11 mouse cellular contexts compared by ENCODE assay signal in the genomic region with DNA sequence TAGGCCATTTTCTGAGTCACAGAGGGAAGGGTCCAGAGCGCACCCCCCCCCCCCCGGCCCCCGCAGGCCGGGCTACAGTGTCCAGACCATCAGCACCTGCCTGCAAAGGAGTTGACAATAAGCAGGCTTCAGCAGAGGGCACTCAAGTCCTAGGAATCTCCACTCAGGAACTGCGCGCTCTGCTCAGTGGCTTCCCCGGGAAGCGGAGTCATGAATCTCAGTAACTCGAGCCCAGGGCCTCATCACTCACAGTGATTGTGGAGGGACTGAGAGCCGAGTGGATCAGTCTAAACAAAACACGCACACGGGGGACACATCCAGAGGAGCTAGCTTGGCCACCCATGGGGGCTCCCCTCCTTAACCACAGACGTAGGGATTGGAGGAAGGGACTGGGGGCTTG. TPM values are rescaled to one million over a fixed set of nuclear protein-coding genes. Genes with fewer than 3 reads are reported as not detected.
DNase-seq lines count a peak whose midpoint lies in the region; ATAC-seq and TF ChIP-seq lines count a peak whose summit lies in the region.
"Had no signal": no experiment of that assay in that cellular context is flagged by ENCODE, and none has a peak within 500 bp of the region (broad histone marks: within the 10 kb centered on the region; RNA-seq: fewer than 3 reads in every experiment).

No protein-coding gene starts in this region.

- H3K9me3 ChIP-seq in hindbrain, embryonic 16.5 days (ENCODE audit: control insufficient read depth, low read length), result no peaks in the 10 kb centered on the region
- no peaks in the 10 kb centered on the region for H3K9me3 ChIP-seq in stomach, postnatal 0 days (ENCODE audit: control insufficient read depth, low read length)
- H3K9me3 ChIP-seq: intestine, embryonic 15.5 days had no signal

- H3K27ac ChIP-seq in cerebellum, adult 2 months (ENCODE audit: insufficient read depth, low read length), result no peak overlapping the region
- H3K27ac ChIP-seq in hindbrain, embryonic 16.5 days (ENCODE audit: low read depth, low read length), result peak overlapping the region; percentile 64
- H3K27ac ChIP-seq in stomach, postnatal 0 days (replicated peaks), result no peak overlapping the region
- H3K27ac ChIP-seq: intestine, embryonic 15.5 days had no signal

- no peak for TF ChIP-seq POLR2A in cerebellum, adult 2 months (IDR thresholded peaks at IDR 0.05; ENCODE audit: borderline replicate concordance, insufficient read depth, low read length)

- peaks cover 4% of the 10 kb centered on the region; the same call in 1 of the 2 replicates for H3K4me1 ChIP-seq in cerebellum, adult 2 months (ENCODE audit: control insufficient read depth, insufficient read depth, low read length)
- H3K4me1 ChIP-seq in hindbrain, embryonic 16.5 days (ENCODE audit: control insufficient read depth, insufficient read depth, low read depth, low read length), result peaks cover 45% of the 10 kb centered on the region
- 0 out of 2 replicates have a peak, but pooled peaks cover 2% of the 10 kb centered on the region for H3K4me1 ChIP-seq in stomach, postnatal 0 days (replicated peaks; ENCODE audit: control insufficient read depth, insufficient read depth)

- peak overlapping the region; percentile 43; the same call in 1 of the 2 replicates for H3K9ac ChIP-seq in hindbrain, embryonic 16.5 days (ENCODE audit: low read depth, low read length)
- H3K9ac ChIP-seq in stomach, postnatal 0 days (ENCODE audit: low read length), result no peak overlapping the region
- H3K9ac ChIP-seq: intestine, embryonic 15.5 days had no signal

- no peak for DNase-seq in cerebellum, adult 2 months
- DNase-seq in cerebellum, adult 11 months, result no peak
- DNase-seq in right cerebral cortex, adult 18-20 months, result peak; percentile 39
- DNase-seq in right cerebral cortex, postnatal 25 days, result no peak
- DNase-seq in stomach, postnatal 0 days (ENCODE audit: low spot score), result no peak
- DNase-seq in kidney, postnatal 25 days, result no peak
- DNase-seq in lung, postnatal 4 days, result no peak
- DNase-seq: B cell, adult 2 months had no signal

- H3K4me3 ChIP-seq in cerebellum, adult 2 months (replicated peaks; ENCODE audit: insufficient read depth, low read depth, low read length), result no peak overlapping the region
- H3K4me3 ChIP-seq in hindbrain, embryonic 16.5 days (ENCODE audit: low read length), result no peak overlapping the region
- H3K4me3 ChIP-seq in stomach, postnatal 0 days (ENCODE audit: low read depth, low read length), result no peak overlapping the region
- H3K4me3 ChIP-seq: intestine, embryonic 15.5 days had no signal

- no peaks in the 10 kb centered on the region for H3K36me3 ChIP-seq in hindbrain, embryonic 16.5 days (ENCODE audit: control insufficient read depth, insufficient read depth, low read length)
- no peaks in the 10 kb centered on the region for H3K36me3 ChIP-seq in stomach, postnatal 0 days (ENCODE audit: control insufficient read depth, insufficient read depth, low read length)
- H3K36me3 ChIP-seq: intestine, embryonic 15.5 days had no signal

- TF ChIP-seq CTCF in cerebellum, adult 2 months (IDR thresholded peaks at IDR 0.05; ENCODE audit: borderline replicate concordance, insufficient read depth, low read depth, low read length), result peak; percentile 31; the same call in 1 of the 2 replicates
- TF ChIP-seq CTCF in stomach, postnatal 0 days (IDR thresholded peaks at IDR 0.05; ENCODE audit: low read depth), result peak; percentile 56

- 17% methylated on average over 13 of the region's 13 CpGs for WGBS in cerebellum, adult 2 months
- WGBS in hindbrain, embryonic 16.5 days, result 1% methylated on average over 13 of the region's 13 CpGs
- WGBS in stomach, postnatal 0 days, result 0% methylated on average over 11 of the region's 13 CpGs

- peaks cover 3% of the 10 kb centered on the region; the same call in 1 of the 2 replicates for H3K27me3 ChIP-seq in cerebellum, adult 2 months (ENCODE audit: control insufficient read depth, insufficient read depth, low read length)
- H3K27me3 ChIP-seq in hindbrain, embryonic 16.5 days (replicated peaks; ENCODE audit: control insufficient read depth, insufficient read depth, low read length), result peaks cover 29% of the 10 kb centered on the region
- peaks cover 41% of the 10 kb centered on the region for H3K27me3 ChIP-seq in stomach, postnatal 0 days (ENCODE audit: control insufficient read depth, insufficient read depth, low read length)

- ATAC-seq in hindbrain, embryonic 16.5 days, result peak; percentile 43; the same call in 1 of the 2 replicates
- ATAC-seq in stomach, postnatal 0 days (ENCODE audit: low FRiP score, low TSS enrichment), result no peak
- ATAC-seq: intestine, embryonic 15.5 days had no signal

- no peak for TF ChIP-seq EP300 in stomach, postnatal 0 days (optimal IDR thresholded peaks at IDR 0.05)

- peak overlapping the region; percentile 40; the same call in 1 of the 2 replicates for H3K4me2 ChIP-seq in hindbrain, embryonic 16.5 days (ENCODE audit: low read length)
- H3K4me2 ChIP-seq in stomach, postnatal 0 days (replicated peaks; ENCODE audit: low read depth), result no peak overlapping the region
- H3K4me2 ChIP-seq: intestine, embryonic 15.5 days; liver, embryonic 11.5 days had no signal

RNA-seq across cellular contexts. Expression of gene Grik3, which starts 3.9 kb away (rescaled TPM):
- 18.2 and 20.5 TPM in 2 replicates for polyA plus RNA-seq in cerebellum, adult 2 months (2012; rRNA removed)
- 5.2 and 5.5 TPM in 2 replicates for polyA plus RNA-seq in hindbrain, embryonic 16.5 days (2015; fragmentation: Nextera tagmentation; extraction: Ambion mirVana)
- polyA plus RNA-seq in stomach, postnatal 0 days (2015; fragmentation: Nextera tagmentation; extraction: Ambion mirVana), result 0.12 and 0.13 TPM in 2 replicates
